Comparison of ENCODE assay signal across 11 mouse cellular contexts in genomic region chr10:80490051-80490450, GRCm38 (mm10). TPM values are rescaled to one million over a fixed set of nuclear protein-coding genes. Genes with fewer than 3 reads are reported as not detected.
A peak's percentile ranks its signal among the peaks of the same experiment; 100 is the strongest.
DNase-seq lines count a peak whose midpoint lies in the region; ATAC-seq and TF ChIP-seq lines count a peak whose summit lies in the region.
"Had no signal": no experiment of that assay in that cellular context is flagged by ENCODE, and none has a peak within 500 bp of the region (broad histone marks: within the 10 kb centered on the region; RNA-seq: fewer than 3 reads in every experiment).

No protein-coding gene starts in this region.

- 1% methylated on average over 22 of the region's 22 CpGs for WGBS in heart, embryonic 13.5 days
- WGBS in limb, embryonic 14.5 days, result under 1% methylated on average over 22 of the region's 22 CpGs

- DNase-seq in adrenal gland, postnatal 14 days, result peak; percentile 71
- no peak for DNase-seq in limb, embryonic 14.5 days (ENCODE audit: low spot score)
- no peak for DNase-seq in frontal cortex, adult 2 months (ENCODE audit: extremely low spot score in 1 of 2, low spot score in 1 of 2)
- DNase-seq in retina, postnatal 1 day, result no peak
- no peak for DNase-seq in right cerebral cortex, postnatal 10 days (ENCODE audit: low spot score in 2 of 2)

- H3K9ac ChIP-seq in heart, embryonic 13.5 days, result no peak overlapping the region
- H3K9ac ChIP-seq in limb, embryonic 14.5 days (ENCODE audit: low read depth, low read length, severe bottlenecking), result no peak overlapping the region
- H3K9ac ChIP-seq: liver, embryonic 12.5 days had no signal

- H3K27ac ChIP-seq in heart, embryonic 13.5 days (replicated peaks), result no peak overlapping the region
- no peak overlapping the region for H3K27ac ChIP-seq in limb, embryonic 14.5 days (replicated peaks; ENCODE audit: low read depth, low read length)
- H3K27ac ChIP-seq: liver, embryonic 12.5 days had no signal

- no peak for ATAC-seq in heart, embryonic 13.5 days (ENCODE audit: extremely low read depth, insufficient number of reproducible peaks, low FRiP score, low TSS enrichment)
- no peak for ATAC-seq in limb, embryonic 14.5 days (ENCODE audit: low FRiP score, low read depth)
- ATAC-seq in monocyte, adult 5-6 weeks (replicated peaks; ENCODE audit: insufficient number of reproducible peaks, low FRiP score, low TSS enrichment, poor library complexity, severe bottlenecking), result no peak
- ATAC-seq: liver, embryonic 12.5 days; Patski had no signal

- H3K4me3 ChIP-seq in E14TG2a.4 (replicated peaks; ENCODE audit: low read length), result peak overlapping the region; percentile 43
- H3K4me3 ChIP-seq in heart, embryonic 13.5 days, result peak overlapping the region; percentile 24
- H3K4me3 ChIP-seq in limb, embryonic 14.5 days (replicated peaks; ENCODE audit: low read length), result 0 out of 2 replicates have a peak overlapping the region, but pooled peaks have one; percentile 3
- H3K4me3 ChIP-seq: liver, embryonic 12.5 days had no signal

- TF ChIP-seq CTCF in E14TG2a.4 (conservative IDR thresholded peaks at IDR 0.05; ENCODE audit: low read length), result no peak

- no peak for TF ChIP-seq POLR2A in limb, embryonic 14.5 days (IDR thresholded peaks at IDR 0.05; ENCODE audit: borderline replicate concordance, extremely low read depth, insufficient read depth, insufficient read length)

- H3K27me3 ChIP-seq in E14TG2a.4 (ENCODE audit: insufficient read depth, low read length), result peaks cover 85% of the 10 kb centered on the region
- peaks cover 97% of the 10 kb centered on the region for H3K27me3 ChIP-seq in heart, embryonic 13.5 days (replicated peaks)
- H3K27me3 ChIP-seq in limb, embryonic 14.5 days (ENCODE audit: control insufficient read depth, insufficient read depth, low read length), result peaks cover 83% of the 10 kb centered on the region

- no peaks in the 10 kb centered on the region for H3K36me3 ChIP-seq in E14TG2a.4 (ENCODE audit: insufficient read depth, low read length)
- no peaks in the 10 kb centered on the region for H3K36me3 ChIP-seq in heart, embryonic 13.5 days
- no peaks in the 10 kb centered on the region for H3K36me3 ChIP-seq in limb, embryonic 14.5 days (ENCODE audit: control insufficient read depth, insufficient read depth, low read length)
- H3K36me3 ChIP-seq: liver, embryonic 12.5 days had no signal

- H3K4me1 ChIP-seq in E14TG2a.4 (replicated peaks; ENCODE audit: low read depth, low read length), result peaks cover 46% of the 10 kb centered on the region
- peaks cover 18% of the 10 kb centered on the region for H3K4me1 ChIP-seq in heart, embryonic 13.5 days
- peaks cover 7% of the 10 kb centered on the region for H3K4me1 ChIP-seq in limb, embryonic 14.5 days (ENCODE audit: control insufficient read depth, insufficient read depth, low read length)

- no peaks in the 10 kb centered on the region for H3K9me3 ChIP-seq in E14TG2a.4 (ENCODE audit: low read length)
- H3K9me3 ChIP-seq in heart, embryonic 13.5 days, result peaks cover 4% of the 10 kb centered on the region; the same call in 1 of the 2 replicates
- H3K9me3 ChIP-seq in limb, embryonic 14.5 days (ENCODE audit: control insufficient read depth, low read length), result no peaks in the 10 kb centered on the region

- H3K4me2 ChIP-seq in heart, embryonic 13.5 days, result peak overlapping the region; percentile 35; the same call in 1 of the 2 replicates
- no peak overlapping the region for H3K4me2 ChIP-seq in limb, embryonic 14.5 days (replicated peaks; ENCODE audit: low read depth, low read length, severe bottlenecking)
- H3K4me2 ChIP-seq: liver, embryonic 12.5 days had no signal

RNA-seq across cellular contexts. Expression of gene Onecut3, which starts 4.6 kb away (rescaled TPM):
- not detected in 2 replicates for total RNA-seq in adrenal gland, postnatal 14 days (2021)
- not detected in 2 replicates for polyA plus RNA-seq in heart, embryonic 13.5 days (2015; fragmentation: Nextera tagmentation; extraction: Ambion mirVana)
- polyA plus RNA-seq in limb, embryonic 14.5 days (2012; rRNA removed), result 0.01 TPM in 2 replicates
- not detected in 2 replicates for polyA plus RNA-seq in limb, embryonic 14.5 days (2014; fragmentation: Nextera tagmentation; extraction: Ambion mirVana)
- polyA plus RNA-seq in frontal cortex, adult 2 months (2012; rRNA removed), result 0.02 and 0.04 TPM in 2 replicates
- total RNA-seq in monocyte, adult 5-6 weeks (2017), result not detected in 3 replicates
- polyA plus RNA-seq: gonadal fat pad, adult 2 months; Patski had no signal

RNA-seq across cellular contexts. Expression of gene Atp8b3, which starts 48.9 kb away (rescaled TPM):
- 0.19 TPM in 2 replicates for total RNA-seq in adrenal gland, postnatal 14 days (2021)
- 0.11 and 0.13 TPM in 2 replicates for polyA plus RNA-seq in heart, embryonic 13.5 days (2015; fragmentation: Nextera tagmentation; extraction: Ambion mirVana)
- 0.30 and 0.70 TPM in 2 replicates for polyA plus RNA-seq in limb, embryonic 14.5 days (2012; rRNA removed)
- polyA plus RNA-seq in limb, embryonic 14.5 days (2014; fragmentation: Nextera tagmentation; extraction: Ambion mirVana), result 0.14 and 0.22 TPM in 2 replicates
- 0.22 and 0.25 TPM in 2 replicates for polyA plus RNA-seq in frontal cortex, adult 2 months (2012; rRNA removed)
- 1.0 to 1.6 TPM in 2 of 3 replicates, not detected in the other for total RNA-seq in monocyte, adult 5-6 weeks (2017)

RNA-seq across cellular contexts. Expression of gene Tcf3, which starts 56.6 kb away (rescaled TPM):
- 54.4 and 61.8 TPM in 2 replicates for total RNA-seq in adrenal gland, postnatal 14 days (2021)
- 55.9 and 57.6 TPM in 2 replicates for polyA plus RNA-seq in heart, embryonic 13.5 days (2015; fragmentation: Nextera tagmentation; extraction: Ambion mirVana)
- 191 and 260 TPM in 2 replicates for polyA plus RNA-seq in limb, embryonic 14.5 days (2012; rRNA removed)
- polyA plus RNA-seq in limb, embryonic 14.5 days (2014; fragmentation: Nextera tagmentation; extraction: Ambion mirVana), result 129 and 147 TPM in 2 replicates
- polyA plus RNA-seq in frontal cortex, adult 2 months (2012; rRNA removed), result 33.5 and 34.2 TPM in 2 replicates
- total RNA-seq in monocyte, adult 5-6 weeks (2017), result 18.9 to 30.0 TPM (median 26.1 TPM) in 3 replicates
